Mouse (Mus musculus): ENCODE results near the gene Usp6nl. TPM values are rescaled to one million over a fixed set of nuclear protein-coding genes. Genes with fewer than 3 reads are reported as not detected.

Gene Usp6nl
- polyA plus RNA-seq, 1 experiment from 2014 or later, result 4.5 TPM

DNA sequence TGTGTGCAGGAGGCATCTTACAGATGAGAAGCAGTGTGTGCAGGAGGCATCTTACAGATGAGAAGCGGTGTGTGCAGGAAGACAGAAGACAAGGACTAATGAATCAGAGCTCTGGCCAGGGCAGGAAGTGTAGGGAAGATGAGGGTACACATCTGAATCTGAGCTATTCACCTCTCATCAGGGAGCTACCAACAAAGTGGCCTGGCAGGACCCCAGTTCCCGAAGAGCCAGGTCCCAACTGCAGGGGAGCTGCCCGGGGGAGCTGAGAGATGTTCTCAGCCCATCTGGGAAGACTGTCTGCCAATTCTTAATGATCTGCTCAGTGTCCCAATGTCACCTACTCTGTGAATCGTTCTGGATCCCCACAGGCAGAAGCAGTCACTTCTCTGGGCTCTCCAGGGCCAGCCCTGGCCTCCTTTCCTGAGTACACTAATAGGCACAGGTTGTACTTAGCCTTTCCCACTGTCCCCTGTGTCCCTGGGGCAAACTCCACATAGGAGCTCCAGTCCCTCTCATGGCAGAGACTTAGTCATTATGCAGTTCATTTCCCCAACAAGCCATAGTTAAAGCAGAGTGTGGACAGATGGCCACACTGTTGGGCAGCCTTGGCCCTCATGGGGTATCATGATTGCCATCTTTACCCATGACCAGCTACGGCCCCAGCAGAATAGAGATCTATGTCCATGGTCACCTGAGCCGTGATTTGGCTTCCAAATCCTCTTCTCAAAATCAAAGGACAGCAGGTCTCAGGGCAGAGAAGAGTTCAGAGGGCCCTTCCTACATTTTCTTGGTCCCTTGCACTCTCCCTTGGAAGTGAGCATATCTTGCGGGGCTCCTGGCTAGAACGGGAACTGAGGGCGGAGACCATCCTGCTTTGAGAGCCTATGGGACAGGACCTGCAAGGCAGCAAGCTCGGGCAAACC is 165.4 kb downstream of the Usp6nl start:
- WGBS, result 69% methylated on average over 10 of the region's 10 CpGs
- H3K9ac ChIP-seq (ENCODE audit: low read length), result no peak overlapping the region
- H3K27me3 ChIP-seq (ENCODE audit: control insufficient read depth, insufficient read depth, low read length), result no peaks in the 10 kb centered on the region
- H3K4me1 ChIP-seq (ENCODE audit: control insufficient read depth, insufficient read depth, low read length), result peaks cover 17% of the 10 kb centered on the region
- no peaks in the 10 kb centered on the region for H3K9me3 ChIP-seq (replicated peaks; ENCODE audit: control insufficient read depth, low read length)
- no peak overlapping the region for H3K4me2 ChIP-seq (ENCODE audit: low read depth, low read length)
- no peak for ATAC-seq (replicated peaks; ENCODE audit: extremely low read depth, insufficient read depth, low FRiP score)
- H3K4me3 ChIP-seq (ENCODE audit: low read length), result no peak overlapping the region
- H3K36me3 ChIP-seq (ENCODE audit: control insufficient read depth, insufficient read depth), result no peaks in the 10 kb centered on the region
- no peak overlapping the region for H3K27ac ChIP-seq (ENCODE audit: low read length)

DNA sequence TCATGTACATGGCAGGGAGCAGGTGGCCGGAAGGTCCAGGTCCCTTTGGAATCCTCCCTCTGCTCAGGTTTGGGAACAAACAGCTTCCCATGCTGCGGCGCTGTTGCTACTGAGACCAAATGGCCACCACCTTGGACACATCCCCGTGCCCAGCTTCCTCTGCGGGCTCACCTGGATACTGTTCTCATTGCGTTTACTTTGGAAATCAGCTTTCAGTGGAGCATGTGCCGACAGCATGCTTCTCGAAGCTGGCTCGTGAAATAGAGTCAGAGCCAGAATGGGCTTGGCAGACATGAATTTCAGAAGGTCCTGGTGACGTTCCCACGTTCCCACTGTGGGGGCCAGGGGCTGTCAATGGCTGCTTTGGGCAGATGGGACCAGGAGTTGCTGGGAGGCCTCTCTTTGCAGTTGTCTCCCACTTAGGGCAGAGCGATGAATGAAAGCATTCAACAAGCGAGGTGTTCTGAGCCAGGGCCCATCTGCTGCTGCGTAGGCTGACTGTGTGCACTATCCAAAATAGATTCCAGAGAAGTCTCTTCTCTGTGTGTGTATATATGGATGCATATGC is 166.1 kb downstream of the Usp6nl start:
- no peak for ATAC-seq (replicated peaks; ENCODE audit: extremely low read depth, insufficient read depth, low FRiP score)
- Histone ChIP-seq H3K27ac (ENCODE audit: low read length) (no peak overlapping the region), H3K9ac (ENCODE audit: low read length) (no peak overlapping the region), H3K27me3 (ENCODE audit: control insufficient read depth, insufficient read depth, low read length) (no peaks in the 10 kb centered on the region), H3K4me3 (ENCODE audit: low read length) (no peak overlapping the region), H3K9me3 (replicated peaks; ENCODE audit: control insufficient read depth, low read length) (no peaks in the 10 kb centered on the region), H3K4me2 (ENCODE audit: low read depth, low read length) (no peak overlapping the region), H3K36me3 (ENCODE audit: control insufficient read depth, insufficient read depth) (no peaks in the 10 kb centered on the region), H3K4me1 (ENCODE audit: control insufficient read depth, insufficient read depth, low read length) (peaks cover 11% of the 10 kb centered on the region)
- 77% methylated on average over 14 of the region's 14 CpGs for WGBS

DNA sequence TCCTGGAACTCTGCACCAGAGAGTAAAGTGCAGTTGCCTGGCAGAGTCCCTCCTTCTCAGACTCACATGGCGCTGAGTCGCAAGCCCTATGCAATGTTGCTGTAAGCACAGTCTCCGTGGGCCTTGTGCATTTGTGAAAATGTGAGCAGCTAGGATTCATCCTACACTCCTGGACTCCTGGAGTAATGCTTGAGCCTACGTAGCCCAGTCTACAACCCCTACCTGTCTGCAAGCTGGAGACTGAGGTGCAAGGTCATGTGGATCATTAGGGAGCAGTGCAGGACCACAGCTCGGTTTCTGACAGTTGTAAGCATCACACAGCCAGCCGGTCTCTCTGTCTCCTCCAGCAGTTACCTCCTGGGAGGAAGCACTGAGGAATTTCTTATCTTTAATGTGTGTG is 167.6 kb downstream of the Usp6nl start:
- H3K27me3 ChIP-seq (ENCODE audit: control insufficient read depth, insufficient read depth, low read length), result no peaks in the 10 kb centered on the region
- H3K27ac ChIP-seq (ENCODE audit: low read length), result no peak overlapping the region
- WGBS, result 88% methylated on average over 6 of the region's 6 CpGs
- H3K4me2 ChIP-seq (ENCODE audit: low read depth, low read length), result no peak overlapping the region
- no peaks in the 10 kb centered on the region for H3K36me3 ChIP-seq (ENCODE audit: control insufficient read depth, insufficient read depth)
- H3K9me3 ChIP-seq (replicated peaks; ENCODE audit: control insufficient read depth, low read length), result no peaks in the 10 kb centered on the region
- H3K4me1 ChIP-seq (ENCODE audit: control insufficient read depth, insufficient read depth, low read length), result 0 out of 2 replicates have a peak, but pooled peaks cover 4% of the 10 kb centered on the region
- no peak overlapping the region for H3K4me3 ChIP-seq (ENCODE audit: low read length)
- ATAC-seq (replicated peaks; ENCODE audit: extremely low read depth, insufficient read depth, low FRiP score), result no peak
- H3K9ac ChIP-seq (ENCODE audit: low read length), result no peak overlapping the region

DNA sequence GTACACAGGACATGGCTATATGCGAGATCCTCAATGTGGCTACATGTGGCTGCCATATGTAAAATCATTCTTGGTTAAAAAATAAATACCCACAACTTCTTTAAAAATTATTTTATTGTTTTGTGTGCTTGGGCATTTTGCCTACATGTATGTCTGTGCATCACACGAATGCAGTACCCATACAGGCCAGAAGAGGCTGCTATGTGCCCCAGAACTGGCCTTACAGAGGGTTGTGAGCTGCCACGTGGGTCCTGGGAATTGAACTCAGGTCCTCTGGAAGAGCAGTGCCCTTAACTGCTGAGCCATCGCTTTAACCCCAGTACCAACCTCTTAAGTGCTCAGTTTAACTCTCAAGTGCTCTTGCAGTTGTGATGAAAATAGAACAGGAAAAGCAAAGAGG is 168.4 kb downstream of the Usp6nl start:
- WGBS, result 69% methylated on average over 4 of the region's 4 CpGs

DNA sequence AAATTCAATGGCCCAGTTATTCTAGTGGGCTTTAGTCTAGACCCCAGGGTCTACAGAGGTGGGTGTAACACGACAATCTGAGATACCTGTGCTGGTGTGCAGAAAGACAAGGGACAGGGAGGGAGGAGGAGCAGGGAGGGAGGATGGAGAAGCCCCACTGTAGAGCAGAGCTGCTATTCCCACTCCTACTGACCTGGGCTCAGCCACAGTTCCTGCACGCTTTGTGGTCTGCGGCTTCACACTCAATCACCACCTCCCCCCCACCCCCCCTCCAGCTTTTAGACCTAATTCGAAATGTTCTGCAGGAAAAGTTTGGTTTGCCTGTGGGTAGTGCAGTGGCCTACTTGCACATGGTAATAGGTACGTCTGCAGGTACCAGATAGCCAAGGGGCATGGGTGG is 171.4 kb downstream of the Usp6nl start:
- no peak overlapping the region for H3K27ac ChIP-seq (ENCODE audit: low read length)
- H3K9ac ChIP-seq (ENCODE audit: low read length), result no peak overlapping the region
- no peak overlapping the region for H3K4me2 ChIP-seq (ENCODE audit: low read depth, low read length)
- H3K4me1 ChIP-seq (ENCODE audit: control insufficient read depth, insufficient read depth, low read length), result 0 out of 2 replicates have a peak, but pooled peaks cover 4% of the 10 kb centered on the region
- H3K9me3 ChIP-seq (replicated peaks; ENCODE audit: control insufficient read depth, low read length), result no peaks in the 10 kb centered on the region
- no peak overlapping the region for H3K4me3 ChIP-seq (ENCODE audit: low read length)
- no peaks in the 10 kb centered on the region for H3K36me3 ChIP-seq (ENCODE audit: control insufficient read depth, insufficient read depth)
- H3K27me3 ChIP-seq (ENCODE audit: control insufficient read depth, insufficient read depth, low read length), result no peaks in the 10 kb centered on the region
- no peak for ATAC-seq (replicated peaks; ENCODE audit: extremely low read depth, insufficient read depth, low FRiP score)
- 73% methylated on average over 5 of the region's 5 CpGs for WGBS

More for the DNA sequence above, 168.4 kb downstream of the Usp6nl start:
- 0 out of 2 replicates have a peak, but pooled peaks cover 4% of the 10 kb centered on the region for H3K4me1 ChIP-seq (ENCODE audit: control insufficient read depth, insufficient read depth, low read length)
- H3K27ac ChIP-seq (ENCODE audit: low read length), result no peak overlapping the region
- no peaks in the 10 kb centered on the region for H3K9me3 ChIP-seq (replicated peaks; ENCODE audit: control insufficient read depth, low read length)
- no peak overlapping the region for H3K9ac ChIP-seq (ENCODE audit: low read length)
- no peak overlapping the region for H3K4me3 ChIP-seq (ENCODE audit: low read length)
- no peak overlapping the region for H3K4me2 ChIP-seq (ENCODE audit: low read depth, low read length)
- no peak for ATAC-seq (replicated peaks; ENCODE audit: extremely low read depth, insufficient read depth, low FRiP score)
- H3K36me3 ChIP-seq (ENCODE audit: control insufficient read depth, insufficient read depth), result no peaks in the 10 kb centered on the region
- H3K27me3 ChIP-seq (ENCODE audit: control insufficient read depth, insufficient read depth, low read length), result no peaks in the 10 kb centered on the region

Other genes starting within 250 kb of the Usp6nl start
- gene Proser2, start 192.5 kb upstream of the Usp6nl start, polyA plus RNA-seq (2015; fragmentation: Nextera tagmentation; extraction: Ambion mirVana), result 18.1 and 18.3 TPM in 2 replicates
- 11.3 and 11.8 TPM in 2 replicates for gene Echdc3, start 109.6 kb upstream of the Usp6nl start, polyA plus RNA-seq (2015; fragmentation: Nextera tagmentation; extraction: Ambion mirVana)